Mouse (Mus musculus): ENCODE results near the gene Pcdh19. TPM values are rescaled to one million over a fixed set of nuclear protein-coding genes. Genes with fewer than 3 reads are reported as not detected.
"Not testable (repeated sequence)": the region's sequence is repeated elsewhere in the genome, so short reads cannot be mapped to it uniquely, and the experiment has no call there.

The Pcdh19 gene
- 14.3 and 14.9 TPM in 2 replicates for polyA plus RNA-seq (2015; fragmentation: Nextera tagmentation; extraction: Ambion mirVana)

GRCm38 (mm10) chrX:133688840-133689239 lies at the start of gene Pcdh19:
Gene Pcdh19 (minus strand): TSS chrX:133688987.
- H3K9me3 ChIP-seq, result no peaks in the 10 kb centered on the region
- H3K4me3 ChIP-seq, result peak within 1 kb of the TSS; percentile 65
- peak within 1 kb of the TSS; percentile 87 for H3K27ac ChIP-seq (replicated peaks)
- no peaks in the 10 kb centered on the region for H3K27me3 ChIP-seq
- 26% methylated on average over 21 of the region's 26 CpGs for WGBS
- H3K9ac ChIP-seq (replicated peaks), result peak within 1 kb of the TSS; percentile 59
- no peaks in the 10 kb centered on the region for H3K36me3 ChIP-seq
- ATAC-seq (replicated peaks), result peak; percentile 90
- H3K4me1 ChIP-seq, result peaks cover 19% of the 10 kb centered on the region; the same call in 1 of the 2 replicates
- H3K4me2 ChIP-seq (replicated peaks), result peak within 1 kb of the TSS; percentile 81

GRCm38 (mm10) chrX:133735871-133736270 lies 47.1 kb upstream of the Pcdh19 start:
- no peaks in the 10 kb centered on the region for H3K4me1 ChIP-seq
- H3K4me3 ChIP-seq, result no peak overlapping the region
- WGBS, result 94% methylated on average over 2 of the region's 2 CpGs
- no peak overlapping the region for H3K9ac ChIP-seq (replicated peaks)
- ATAC-seq (replicated peaks), result no peak
- no peak overlapping the region for H3K27ac ChIP-seq (replicated peaks)
- no peak overlapping the region for H3K4me2 ChIP-seq (replicated peaks)
- no peaks in the 10 kb centered on the region for H3K9me3 ChIP-seq
- H3K36me3 ChIP-seq, result no peaks in the 10 kb centered on the region
- no peaks in the 10 kb centered on the region for H3K27me3 ChIP-seq

- H3K4me2 ChIP-seq (replicated peaks), result no peak overlapping the region
- H3K27ac ChIP-seq (replicated peaks), result no peak overlapping the region
Measured at GRCm38 (mm10) chrX:133734984-133735383, 46.2 kb upstream of the Pcdh19 start.

GRCm38 (mm10) chrX:133721517-133721916 lies 32.7 kb upstream of the Pcdh19 start:
- Histone ChIP-seq H3K4me1 (no peaks in the 10 kb centered on the region), H3K4me2 (replicated peaks) (no peak overlapping the region), H3K9ac (replicated peaks) (no peak overlapping the region), H3K36me3 (no peaks in the 10 kb centered on the region), H3K27me3 (no peaks in the 10 kb centered on the region), H3K27ac (replicated peaks) (no peak overlapping the region), H3K4me3 (no peak overlapping the region), H3K9me3 (no peaks in the 10 kb centered on the region)
- no peak for ATAC-seq (replicated peaks)
- 85% methylated on average over 3 of the region's 3 CpGs for WGBS

More at GRCm38 (mm10) chrX:133734984-133735383, 46.2 kb upstream of the Pcdh19 start:
- ATAC-seq (replicated peaks), result no peak
- 43% methylated on average over 6 of the region's 6 CpGs for WGBS
- Histone ChIP-seq H3K36me3 (no peaks in the 10 kb centered on the region), H3K9ac (replicated peaks) (no peak overlapping the region), H3K27me3 (no peaks in the 10 kb centered on the region), H3K9me3 (no peaks in the 10 kb centered on the region), H3K4me1 (no peaks in the 10 kb centered on the region), H3K4me3 (no peak overlapping the region)

- no peaks in the 10 kb centered on the region for H3K4me1 ChIP-seq
- H3K36me3 ChIP-seq, result no peaks in the 10 kb centered on the region
- no peaks in the 10 kb centered on the region for H3K9me3 ChIP-seq
- H3K27me3 ChIP-seq, result no peaks in the 10 kb centered on the region
- H3K4me2 ChIP-seq (replicated peaks), result no peak overlapping the region
- ATAC-seq (replicated peaks), result no peak
- H3K4me3 ChIP-seq, result no peak overlapping the region
- H3K9ac ChIP-seq (replicated peaks), result no peak overlapping the region
- no peak overlapping the region for H3K27ac ChIP-seq (replicated peaks)
- WGBS, result 66% methylated on average over 2 of the region's 2 CpGs
Measured at GRCm38 (mm10) chrX:133710621-133711020, 21.8 kb upstream of the Pcdh19 start.

GRCm38 (mm10) chrX:133702902-133703301 lies 14.1 kb upstream of the Pcdh19 start:
- no peak overlapping the region for H3K4me3 ChIP-seq
- no peaks in the 10 kb centered on the region for H3K27me3 ChIP-seq
- no peaks in the 10 kb centered on the region for H3K36me3 ChIP-seq
- H3K4me2 ChIP-seq (replicated peaks), result no peak overlapping the region
- no peaks in the 10 kb centered on the region for H3K4me1 ChIP-seq
- no peak for ATAC-seq (replicated peaks)
- no peaks in the 10 kb centered on the region for H3K9me3 ChIP-seq
- whole genome bisulfite sequencing, result 89% methylated on average over 1 of the region's 1 CpGs
- no peak overlapping the region for H3K27ac ChIP-seq (replicated peaks)
- H3K9ac ChIP-seq (replicated peaks), result no peak overlapping the region

- H3K4me1 ChIP-seq; H3K4me3 ChIP-seq; H3K27ac ChIP-seq (replicated peaks); H3K36me3 ChIP-seq; H3K27me3 ChIP-seq; H3K9me3 ChIP-seq; ATAC-seq (replicated peaks); H3K9ac ChIP-seq (replicated peaks); H3K4me2 ChIP-seq (replicated peaks): not testable (repeated sequence)
- WGBS, result 79% methylated on average over 2 of the region's 4 CpGs
Measured at GRCm38 (mm10) chrX:133697871-133698270, 9.1 kb upstream of the Pcdh19 start.

GRCm38 (mm10) chrX:133696461-133696860 lies 7.7 kb upstream of the Pcdh19 start:
- Histone ChIP-seq H3K9ac (replicated peaks) (no peak overlapping the region), H3K4me2 (replicated peaks) (no peak overlapping the region), H3K36me3 (no peaks in the 10 kb centered on the region), H3K27me3 (no peaks in the 10 kb centered on the region), H3K27ac (replicated peaks) (no peak overlapping the region), H3K9me3 (no peaks in the 10 kb centered on the region), H3K4me3 (no peak overlapping the region), H3K4me1 (no peaks in the 10 kb centered on the region)
- ATAC-seq (replicated peaks), result no peak
- WGBS, result 48% methylated on average over 4 of the region's 4 CpGs

GRCm38 (mm10) chrX:133693037-133693760 lies 4.4 kb upstream of the Pcdh19 start:
- H3K9me3 ChIP-seq, result no peaks in the 10 kb centered on the region
- H3K4me1 ChIP-seq, result 0 out of 2 replicates have a peak, but pooled peaks cover 5% of the 10 kb centered on the region
- WGBS, result 60% methylated on average over 5 of the region's 5 CpGs
- no peak overlapping the region for H3K27ac ChIP-seq (replicated peaks)
- H3K4me2 ChIP-seq (replicated peaks), result no peak overlapping the region
- no peak for ATAC-seq (replicated peaks)
- H3K36me3 ChIP-seq, result no peaks in the 10 kb centered on the region
- H3K9ac ChIP-seq (replicated peaks), result no peak overlapping the region
- H3K27me3 ChIP-seq, result no peaks in the 10 kb centered on the region
- no peak overlapping the region for H3K4me3 ChIP-seq

- H3K27ac ChIP-seq (replicated peaks), result no peak overlapping the region
- WGBS, result 42% methylated on average over 2 of the region's 2 CpGs
Measured at GRCm38 (mm10) chrX:133692392-133692790, 3.6 kb upstream of the Pcdh19 start.

GRCm38 (mm10) chrX:133691581-133692391 lies 3.0 kb upstream of the Pcdh19 start:
- Histone ChIP-seq H3K4me1 (0 out of 2 replicates have a peak, but pooled peaks cover 5% of the 10 kb centered on the region), H3K9ac (replicated peaks) (0 out of 2 replicates have a peak overlapping the region, but pooled peaks have one; percentile 16), H3K9me3 (no peaks in the 10 kb centered on the region), H3K27me3 (no peaks in the 10 kb centered on the region), H3K27ac (replicated peaks) (peak overlapping the region; percentile 70), H3K4me2 (replicated peaks) (peak overlapping the region; percentile 81), H3K36me3 (no peaks in the 10 kb centered on the region), H3K4me3 (peak overlapping the region; percentile 65)
- WGBS, result 12% methylated on average over 12 of the region's 12 CpGs
- ATAC-seq (replicated peaks), result 0 out of 2 replicates have a peak, but pooled peaks have one; percentile 28

More at GRCm38 (mm10) chrX:133692392-133692790, 3.6 kb upstream of the Pcdh19 start:
- Histone ChIP-seq H3K9ac (replicated peaks) (no peak overlapping the region), H3K27me3 (no peaks in the 10 kb centered on the region), H3K4me2 (replicated peaks) (no peak overlapping the region), H3K9me3 (no peaks in the 10 kb centered on the region), H3K4me1 (0 out of 2 replicates have a peak, but pooled peaks cover 5% of the 10 kb centered on the region), H3K4me3 (no peak overlapping the region), H3K36me3 (no peaks in the 10 kb centered on the region)
- ATAC-seq (replicated peaks), result no peak

- no peak overlapping the region for H3K27ac ChIP-seq (replicated peaks)
Measured at GRCm38 (mm10) chrX:133690822-133691221, 2.0 kb upstream of the Pcdh19 start.

More at GRCm38 (mm10) chrX:133690822-133691221, 2.0 kb upstream of the Pcdh19 start:
- Histone ChIP-seq H3K36me3 (no peaks in the 10 kb centered on the region), H3K9me3 (no peaks in the 10 kb centered on the region), H3K9ac (replicated peaks) (peak overlapping the region; percentile 16; the same call in 1 of the 2 replicates), H3K4me1 (0 out of 2 replicates have a peak, but pooled peaks cover 13% of the 10 kb centered on the region), H3K4me3 (peak overlapping the region; percentile 65), H3K4me2 (replicated peaks) (peak overlapping the region; percentile 81), H3K27me3 (no peaks in the 10 kb centered on the region)
- 29% methylated on average over 11 of the region's 11 CpGs for WGBS
- ATAC-seq (replicated peaks), result no peak
